Mouse (Mus musculus) liver, embryonic 14.5 days (tissue): ENCODE results near the gene Lmntd2.

Source experiments
- CTCF ChIP-seq: IDR thresholded peaks from 2 replicates; pipeline ENCODE4 v1.5.1; 2016; ENCODE audit warnings: antibody characterized with exemption, low read depth, control low read depth
- EP300 ChIP-seq: IDR thresholded peaks from 2 replicates; pipeline ENCODE4 v1.6.1; 2016; ENCODE audit warnings: antibody characterized with exemption, low read depth

DNA sequence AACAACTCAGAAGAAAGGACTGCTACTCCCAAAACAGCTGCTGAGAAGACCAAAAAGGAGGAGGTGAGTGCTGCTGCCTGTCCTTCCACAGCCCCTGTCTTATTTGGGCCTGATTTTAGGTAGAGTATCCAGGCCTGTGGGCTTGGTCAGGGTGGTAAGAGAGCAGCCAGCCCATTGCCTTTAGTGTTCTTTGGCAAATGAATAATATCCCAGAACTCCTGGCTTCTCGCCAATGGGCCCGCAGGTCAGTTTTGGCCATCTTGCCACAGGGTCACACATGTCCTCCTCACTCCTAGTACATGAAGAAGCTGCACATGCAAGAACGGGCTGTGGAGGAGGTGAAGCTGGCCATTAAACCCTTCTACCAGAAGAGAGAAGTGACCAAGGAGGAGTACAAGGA, 47.6 kb upstream of the Lmntd2 start:
- no peak for TF ChIP-seq CTCF
- TF ChIP-seq EP300 = no peak
